Mouse (Mus musculus) hindbrain, embryonic 16.5 days (tissue): ENCODE data around the gene Magi1. TPM values are rescaled to one million over a fixed set of nuclear protein-coding genes. Genes with fewer than 3 reads are reported as not detected.

Experiments
- ATAC-seq: fragments of 200-750 bp; cut with Nextera tagmentation; 2 replicates; pipeline ENCODE4 v1.8.0; 2017; ENCODE audit warnings: moderate TSS enrichment, moderate library complexity
- H3K27ac ChIP-seq: fragments of 300-500 bp; sonication (generic); 2 replicates; pipeline ENCODE4 v1.5.1; 2014; ENCODE audit warnings: low read depth, mild to moderate bottlenecking, control low read depth, low read length, moderate library complexity
- H3K27me3 ChIP-seq: fragments of 300-500 bp; sonication (generic); replicated peaks from 2 replicates; pipeline ENCODE4 v1.6.1; 2014; ENCODE audit warnings: low read length; ENCODE audit not compliant: control insufficient read depth, insufficient read depth
- H3K36me3 ChIP-seq: fragments of 300-500 bp; sonication (generic); 2 replicates; pipeline ENCODE4 v1.6.1; 2014; ENCODE audit warnings: mild to moderate bottlenecking, low read length, moderate library complexity, mixed read lengths; ENCODE audit not compliant: control insufficient read depth, insufficient read depth
- H3K4me1 ChIP-seq: fragments of 300-500 bp; sonication (generic); 2 replicates; pipeline ENCODE4 v1.6.1; 2014; ENCODE audit warnings: low read depth, low read length; ENCODE audit not compliant: control insufficient read depth, insufficient read depth
- H3K4me2 ChIP-seq: fragments of 300-500 bp; sonication (generic); 2 replicates; pipeline ENCODE4 v1.6.1; 2014; ENCODE audit warnings: mild to moderate bottlenecking, low read length, control low read depth, moderate library complexity
- H3K4me3 ChIP-seq: fragments of 300-500 bp; sonication (generic); 2 replicates; pipeline ENCODE4 v1.5.1; 2014; ENCODE audit warnings: mild to moderate bottlenecking, low read length, control low read depth, moderate library complexity
- H3K9ac ChIP-seq: fragments of 300-500 bp; sonication (generic); 2 replicates; pipeline ENCODE4 v1.6.1; 2014; ENCODE audit warnings: low read depth, mild to moderate bottlenecking, control low read depth, low read length, moderate library complexity
- H3K9me3 ChIP-seq: fragments of 300-500 bp; sonication (generic); 2 replicates; pipeline ENCODE4 v1.6.1; 2014; ENCODE audit warnings: mild to moderate bottlenecking, low read length, moderate library complexity; ENCODE audit not compliant: control insufficient read depth
- WGBS: fragments of 180-500 bp; shearing (Covaris S2); extraction: QIAGEN DNeasy Blood & Tissue Kit; methylation state at CpG from one replicate; pipeline ENCODE4 v1.1.7; 2014; 5-methylcytosine and 5-hydroxymethylcytosine counted together
- polyA plus RNA-seq: library from polyadenylated mRNA; unstranded; fragments of >200 nt; fragmentation: Nextera tagmentation; extraction: Ambion mirVana; gene quantifications from 2 replicates; pipeline ENCODE4 v1.2.1, GENCODE M21; 2015

The Magi1 gene
- polyA plus RNA-seq, 1 experiment from 2014 or later: 27.7 TPM

DNA sequence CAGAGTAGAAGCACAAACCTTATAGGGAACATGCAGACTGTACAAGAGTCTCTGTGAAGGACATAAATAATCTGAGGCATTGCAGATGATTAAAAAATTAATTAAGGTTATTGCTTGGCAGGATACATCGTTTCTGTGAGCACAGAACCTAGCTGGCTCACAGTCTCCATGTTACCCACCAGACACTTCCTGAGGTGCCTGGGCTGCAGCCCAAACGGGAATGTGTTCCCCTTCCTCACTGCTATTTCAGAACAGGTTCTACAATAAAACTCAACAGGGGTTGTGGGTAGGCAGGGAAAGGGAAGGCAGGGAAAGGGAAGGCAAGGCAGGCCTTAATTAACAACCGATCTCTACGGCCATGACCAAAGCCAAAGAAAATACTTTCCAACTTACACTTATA lies 483.3 kb downstream of the Magi1 start:
- Histone ChIP-seq H3K27ac (no peak overlapping the region), H3K36me3 (no peaks in the 10 kb centered on the region), H3K4me3 (no peak overlapping the region), H3K4me1 (peaks cover 3% of the 10 kb centered on the region; the same call in 1 of the 2 replicates), H3K9me3 (no peaks in the 10 kb centered on the region), H3K27me3 (no peaks in the 10 kb centered on the region), H3K9ac (no peak overlapping the region), H3K4me2 (no peak overlapping the region)
- ATAC-seq: no peak
- WGBS: 61% methylated on average over 4 of the region's 4 CpGs

DNA sequence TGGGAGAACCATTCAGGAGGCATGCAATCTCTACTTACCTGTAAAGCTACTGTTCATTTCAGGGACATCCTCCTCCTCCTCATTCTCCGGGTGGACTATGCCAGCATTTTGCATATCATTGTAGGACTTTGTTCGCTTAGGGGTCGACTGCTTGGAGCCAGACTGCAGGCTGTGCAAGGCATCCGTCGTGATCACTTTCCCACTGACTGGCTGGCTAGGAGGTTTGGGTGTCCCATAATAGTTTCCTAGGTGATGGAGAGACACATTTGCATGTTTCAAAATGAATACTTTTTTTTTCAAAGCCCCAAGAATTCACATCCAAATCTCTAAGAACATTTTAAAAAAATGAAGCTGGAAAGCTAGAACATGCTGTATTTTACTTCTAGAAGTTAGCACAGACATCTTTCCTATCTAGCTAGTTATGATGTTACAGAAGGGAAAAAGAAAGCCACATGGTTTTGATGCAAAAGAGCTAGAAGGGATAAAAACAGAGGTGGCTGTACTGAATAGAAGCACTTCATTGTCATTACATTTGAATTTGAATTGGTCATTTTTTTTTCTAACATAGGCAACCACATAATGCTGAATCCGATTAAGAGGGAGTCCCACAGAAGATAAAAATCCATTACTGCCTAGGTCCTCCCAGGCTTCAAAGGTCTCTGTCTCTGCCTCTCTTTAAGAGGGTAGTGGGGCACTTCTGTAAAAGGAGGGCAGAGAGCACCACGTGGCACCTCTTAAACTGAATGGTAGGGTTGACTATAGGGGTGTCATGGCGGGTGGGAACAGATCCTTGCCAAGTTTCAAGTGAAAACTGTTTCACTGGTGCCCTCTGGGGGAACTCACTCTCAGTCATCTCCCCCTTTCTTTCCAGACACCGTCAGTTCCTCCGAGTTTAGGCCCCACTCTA lies 491.2 kb downstream of the Magi1 start:
- no peaks in the 10 kb centered on the region; the same call in 1 of the 2 replicates for H3K4me1 ChIP-seq
- peak; percentile 85 for ATAC-seq
- no peak overlapping the region for H3K9ac ChIP-seq
- H3K27ac ChIP-seq: 0 out of 2 replicates have a peak overlapping the region, but pooled peaks have one; percentile 45
- no peaks in the 10 kb centered on the region for H3K27me3 ChIP-seq
- no peaks in the 10 kb centered on the region for H3K9me3 ChIP-seq
- no peak overlapping the region for H3K4me3 ChIP-seq
- 22% methylated on average over 10 of the region's 10 CpGs for WGBS
- no peaks in the 10 kb centered on the region for H3K36me3 ChIP-seq
- H3K4me2 ChIP-seq: peak overlapping the region; percentile 27; the same call in 1 of the 2 replicates

DNA sequence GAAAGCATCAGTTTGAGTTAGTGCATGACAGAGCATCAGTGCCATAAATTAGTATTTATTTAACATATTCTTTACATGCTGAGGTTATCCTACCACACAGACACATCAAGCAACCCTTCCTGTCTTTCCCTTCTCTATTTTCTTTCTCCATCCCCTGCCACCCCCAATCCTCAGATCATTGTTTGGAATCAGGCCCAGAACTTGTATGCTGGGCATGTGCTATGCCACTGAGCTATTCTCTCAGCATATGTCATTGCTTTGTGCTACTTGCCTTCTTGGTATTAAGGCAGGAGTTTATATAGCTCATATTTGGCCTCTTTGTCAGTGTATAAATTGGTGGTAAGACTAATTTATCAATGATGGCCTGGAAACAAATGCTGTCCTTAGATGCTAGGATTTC lies 494.0 kb downstream of the Magi1 start:
- Histone ChIP-seq H3K4me3 (no peak overlapping the region), H3K36me3 (no peaks in the 10 kb centered on the region), H3K27me3 (no peaks in the 10 kb centered on the region), H3K4me1 (no peaks in the 10 kb centered on the region; the same call in 1 of the 2 replicates), H3K9me3 (no peaks in the 10 kb centered on the region), H3K4me2 (no peak overlapping the region), H3K27ac (no peak overlapping the region), H3K9ac (no peak overlapping the region)
- no peak for ATAC-seq

DNA sequence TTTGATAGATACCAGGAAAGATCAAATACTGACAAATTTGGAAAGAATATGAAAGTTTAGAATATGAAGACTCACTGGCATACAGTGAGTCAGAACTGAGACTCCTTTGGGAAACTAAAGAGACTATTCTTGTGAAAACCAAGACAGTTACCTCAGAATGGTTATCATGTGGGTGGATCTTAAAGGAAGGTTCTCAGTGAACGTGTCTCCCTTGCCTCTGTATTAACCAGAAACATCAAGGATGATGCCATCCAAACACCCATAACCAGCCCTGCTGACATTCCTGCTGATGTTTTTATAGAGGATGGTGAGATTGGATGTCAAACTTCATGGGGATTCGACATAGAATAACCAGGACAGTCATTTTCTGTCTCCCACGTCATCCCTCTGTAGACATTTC lies 496.7 kb downstream of the Magi1 start:
- no peaks in the 10 kb centered on the region for H3K36me3 ChIP-seq
- no peak overlapping the region for H3K4me2 ChIP-seq
- H3K4me1 ChIP-seq: no peaks in the 10 kb centered on the region
- no peaks in the 10 kb centered on the region for H3K27me3 ChIP-seq
- H3K9me3 ChIP-seq: no peaks in the 10 kb centered on the region
- no peak overlapping the region for H3K4me3 ChIP-seq
- WGBS: 92% methylated on average over 3 of the region's 3 CpGs
- no peak for ATAC-seq
- no peak overlapping the region for H3K9ac ChIP-seq
- H3K27ac ChIP-seq: no peak overlapping the region

GRCm38 (mm10) chr6:93786220-93786619 lies 497.5 kb downstream of the Magi1 start:
- Histone ChIP-seq H3K4me1 (no peaks in the 10 kb centered on the region), H3K9me3 (no peaks in the 10 kb centered on the region), H3K4me2 (no peak overlapping the region), H3K9ac (no peak overlapping the region), H3K36me3 (no peaks in the 10 kb centered on the region), H3K4me3 (no peak overlapping the region), H3K27me3 (no peaks in the 10 kb centered on the region), H3K27ac (no peak overlapping the region)
- no peak for ATAC-seq
- 76% methylated on average over 2 of the region's 2 CpGs for WGBS

DNA sequence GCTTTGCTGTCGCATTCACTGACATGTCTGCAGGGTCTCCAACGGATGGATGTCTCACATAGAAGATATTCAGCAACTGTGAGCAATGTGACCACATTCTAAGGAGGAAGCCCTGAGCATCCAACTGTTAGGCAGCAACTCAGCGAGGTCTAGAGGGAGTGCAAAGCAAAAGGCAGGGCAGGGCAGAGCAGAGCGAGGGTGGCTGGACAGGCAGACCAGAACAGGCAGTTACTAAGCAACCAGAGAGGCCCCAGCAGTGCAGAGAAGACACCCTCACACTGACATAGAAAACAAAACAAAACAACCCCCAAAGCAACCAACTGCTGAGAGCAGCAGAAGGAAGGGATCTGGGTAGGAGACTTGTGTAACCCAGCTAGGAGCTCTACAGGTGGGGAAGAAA lies 512.6 kb downstream of the Magi1 start:
- 23% methylated on average over 4 of the region's 4 CpGs for WGBS
- ATAC-seq: peak; percentile 85
- Histone ChIP-seq H3K36me3 (peaks cover 4% of the 10 kb centered on the region; the same call in 1 of the 2 replicates), H3K4me3 (no peak overlapping the region), H3K9ac (no peak overlapping the region), H3K27ac (peak overlapping the region; percentile 33; the same call in 1 of the 2 replicates), H3K27me3 (no peaks in the 10 kb centered on the region), H3K9me3 (0 out of 2 replicates have a peak, but pooled peaks cover 2% of the 10 kb centered on the region), H3K4me1 (peaks cover 11% of the 10 kb centered on the region), H3K4me2 (no peak overlapping the region)

DNA sequence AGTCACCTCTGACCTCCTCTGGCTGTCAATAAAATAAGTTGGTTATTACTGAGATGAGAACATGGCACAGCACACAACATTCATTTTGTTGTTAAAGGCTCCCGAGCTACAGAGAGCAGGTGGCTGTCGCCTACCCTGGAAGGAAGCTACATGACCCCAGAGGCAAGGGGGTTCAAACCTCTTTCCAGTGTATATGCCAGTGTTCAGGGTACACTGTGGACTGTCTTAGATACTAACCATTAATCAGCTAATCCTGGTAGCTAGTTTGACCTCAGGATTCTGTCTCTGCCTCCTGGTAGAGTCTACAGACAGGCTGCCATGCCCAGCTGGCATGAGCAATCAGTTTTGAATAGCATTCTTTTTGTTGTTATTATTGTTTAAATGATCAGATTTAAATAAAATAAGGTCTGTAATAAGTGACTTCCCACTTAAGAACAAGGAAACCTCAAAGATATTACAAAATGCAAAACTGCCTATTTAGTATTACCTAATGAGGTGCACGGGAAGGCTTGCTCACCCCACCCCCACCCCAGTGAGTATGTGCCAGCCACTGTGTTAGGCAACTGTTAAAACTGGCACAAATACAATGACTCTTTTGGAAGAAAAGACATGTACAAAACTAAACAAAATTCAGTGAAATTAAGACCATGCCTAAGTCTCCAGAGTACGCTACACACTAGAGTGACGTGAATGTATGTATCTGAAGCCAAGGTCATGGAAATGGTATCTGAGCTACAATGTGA lies 513.3 kb downstream of the Magi1 start:
- H3K4me1 ChIP-seq: peaks cover 11% of the 10 kb centered on the region
- 51% methylated on average over 5 of the region's 5 CpGs for WGBS
- no peaks in the 10 kb centered on the region for H3K27me3 ChIP-seq
- ATAC-seq: 0 out of 2 replicates have a peak, but pooled peaks have one; percentile 34
- H3K9ac ChIP-seq: no peak overlapping the region
- H3K36me3 ChIP-seq: peaks cover 4% of the 10 kb centered on the region; the same call in 1 of the 2 replicates
- H3K4me2 ChIP-seq: no peak overlapping the region
- H3K9me3 ChIP-seq: 0 out of 2 replicates have a peak, but pooled peaks cover 2% of the 10 kb centered on the region
- H3K27ac ChIP-seq: no peak overlapping the region
- H3K4me3 ChIP-seq: no peak overlapping the region

DNA sequence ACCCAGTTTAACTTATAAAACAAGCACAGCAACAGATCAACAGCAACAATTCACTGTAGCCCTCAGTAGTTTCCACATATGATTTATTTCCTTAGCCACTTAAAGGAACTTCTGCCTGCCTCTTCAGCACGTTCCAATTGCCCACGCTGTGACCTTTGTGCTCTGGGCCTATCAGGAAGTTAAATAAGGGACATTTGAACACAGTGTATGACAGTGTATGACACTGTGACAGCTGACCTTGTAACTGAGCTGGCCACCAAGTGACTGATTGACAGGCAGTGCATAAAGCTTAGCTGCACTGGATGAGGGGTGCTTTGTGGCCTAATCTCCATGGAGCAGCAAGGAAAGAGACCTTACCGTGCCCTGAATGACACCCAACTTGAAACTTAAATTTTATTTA lies 525.6 kb downstream of the Magi1 start:
- ATAC-seq: no peak
- H3K27me3 ChIP-seq: no peaks in the 10 kb centered on the region
- peaks cover 4% of the 10 kb centered on the region for H3K4me1 ChIP-seq
- no peak overlapping the region for H3K4me3 ChIP-seq
- no peak overlapping the region for H3K4me2 ChIP-seq
- H3K27ac ChIP-seq: peak overlapping the region; percentile 24; the same call in 1 of the 2 replicates
- no peaks in the 10 kb centered on the region for H3K9me3 ChIP-seq
- no peaks in the 10 kb centered on the region for H3K36me3 ChIP-seq
- H3K9ac ChIP-seq: no peak overlapping the region
- 55% methylated on average over 3 of the region's 3 CpGs for WGBS
